Mouse (Mus musculus): ENCODE measurements around the gene Plxna4.

Gene Plxna4

DNA sequence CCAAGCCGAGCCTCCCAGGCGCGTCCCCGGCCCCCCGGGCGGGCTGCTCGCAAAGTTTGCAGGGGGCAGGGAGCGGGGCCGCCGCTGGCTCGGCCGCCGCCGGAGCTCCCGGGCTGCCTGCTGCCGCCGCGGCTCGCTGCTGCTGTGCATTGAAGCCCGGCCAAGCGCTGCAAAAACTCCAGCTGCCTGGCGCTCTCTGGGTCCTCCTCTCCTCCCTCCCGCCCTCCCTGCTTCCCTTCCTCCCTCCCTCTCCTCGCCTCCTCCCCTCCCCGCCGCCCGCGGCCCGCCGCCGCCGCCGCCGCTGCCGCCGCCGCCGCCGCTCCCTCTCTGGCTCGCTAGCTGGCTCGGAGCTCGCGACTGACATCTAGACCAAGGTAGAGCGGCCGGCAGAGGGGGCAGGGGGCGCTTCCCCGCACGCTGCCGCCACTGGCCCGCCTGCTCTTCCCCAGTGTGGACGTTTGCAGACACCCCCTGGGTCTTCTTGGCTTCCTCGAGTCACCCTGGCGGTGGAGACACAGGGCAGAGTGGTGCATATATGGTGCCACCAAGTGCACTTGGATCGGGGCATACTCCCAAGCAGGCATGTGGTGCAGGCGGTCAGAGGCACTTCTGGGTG is at the start of gene Plxna4:
TSS of gene Plxna4 (minus strand) at position 137 of the 616 bp plus-strand sequence.
- WGBS = under 1% methylated on average over 34 of the region's 55 CpGs

GRCm38 (mm10) chr6:32637568-32638183 is 49.7 kb upstream of the Plxna4 start:
- 56% methylated on average over 6 of the region's 6 CpGs for WGBS

DNA sequence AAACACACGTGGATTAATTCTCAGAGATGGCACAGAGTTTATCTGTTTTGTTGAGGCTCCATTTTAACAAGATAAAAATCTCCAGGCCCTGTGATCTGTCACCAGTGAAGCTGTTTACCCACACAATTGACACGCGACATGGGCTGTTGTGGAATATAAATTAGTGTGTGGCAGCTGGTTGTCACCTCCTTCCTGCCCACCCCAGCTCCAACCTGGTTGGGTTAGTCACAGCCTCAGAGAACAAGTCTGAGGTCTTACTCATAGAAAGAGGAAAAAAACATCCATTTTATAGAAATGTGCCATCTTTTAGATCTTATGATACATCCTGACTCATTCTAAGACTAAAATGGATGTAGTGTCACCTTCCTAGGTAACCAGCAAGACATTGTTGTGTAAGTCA is 18.8 kb upstream of the Plxna4 start:
- 59% methylated on average over 3 of the region's 3 CpGs for WGBS

- 52% methylated on average over 3 of the region's 3 CpGs for WGBS
Measured at GRCm38 (mm10) chr6:32605581-32605980, 17.6 kb upstream of the Plxna4 start.

- WGBS = 56% methylated on average over 4 of the region's 4 CpGs
Measured at GRCm38 (mm10) chr6:32604901-32605300, 16.9 kb upstream of the Plxna4 start.

GRCm38 (mm10) chr6:32602130-32602529 is 14.1 kb upstream of the Plxna4 start:
- 58% methylated on average over 2 of the region's 2 CpGs for WGBS

DNA sequence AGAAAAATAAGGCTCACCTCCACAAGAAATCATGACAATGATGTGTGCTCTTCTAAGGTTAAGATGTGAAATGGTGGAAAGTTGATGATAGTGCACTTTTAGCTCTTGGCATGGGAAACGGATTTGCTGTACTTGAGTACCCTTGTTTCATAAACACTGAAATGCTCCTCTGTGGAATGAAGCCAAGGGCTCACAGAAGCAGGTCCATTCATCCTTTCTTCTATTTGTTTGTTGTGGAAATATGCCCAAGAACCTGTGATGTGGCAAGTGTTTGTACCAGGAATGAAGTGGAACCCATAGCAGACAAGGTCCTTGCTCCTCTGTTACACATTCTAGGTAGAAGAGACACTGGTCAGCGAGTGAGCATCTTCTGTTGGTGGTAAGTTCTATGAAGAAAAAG is 13.3 kb upstream of the Plxna4 start:
- WGBS = 68% methylated on average over 2 of the region's 2 CpGs

DNA sequence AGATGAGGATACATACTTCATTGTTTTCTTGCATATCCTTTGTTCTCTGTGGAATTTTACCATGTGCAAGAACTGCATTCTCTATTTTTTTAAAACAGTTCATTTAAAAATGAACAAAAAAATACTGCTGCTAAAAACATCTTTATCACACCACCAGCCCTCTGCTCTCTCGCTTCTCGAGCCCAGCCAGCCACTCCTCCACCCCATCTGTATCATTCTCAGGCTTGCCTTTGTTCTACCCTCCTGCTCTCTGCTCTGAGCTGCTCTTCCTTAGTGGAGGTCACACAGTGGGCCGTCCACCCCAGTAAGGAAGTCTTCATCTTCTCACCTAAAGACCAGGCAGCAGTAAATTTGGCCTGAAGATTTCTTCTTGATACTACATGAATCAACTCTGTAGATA is 7.6 kb upstream of the Plxna4 start:
- WGBS = 37% methylated on average over 3 of the region's 3 CpGs

DNA sequence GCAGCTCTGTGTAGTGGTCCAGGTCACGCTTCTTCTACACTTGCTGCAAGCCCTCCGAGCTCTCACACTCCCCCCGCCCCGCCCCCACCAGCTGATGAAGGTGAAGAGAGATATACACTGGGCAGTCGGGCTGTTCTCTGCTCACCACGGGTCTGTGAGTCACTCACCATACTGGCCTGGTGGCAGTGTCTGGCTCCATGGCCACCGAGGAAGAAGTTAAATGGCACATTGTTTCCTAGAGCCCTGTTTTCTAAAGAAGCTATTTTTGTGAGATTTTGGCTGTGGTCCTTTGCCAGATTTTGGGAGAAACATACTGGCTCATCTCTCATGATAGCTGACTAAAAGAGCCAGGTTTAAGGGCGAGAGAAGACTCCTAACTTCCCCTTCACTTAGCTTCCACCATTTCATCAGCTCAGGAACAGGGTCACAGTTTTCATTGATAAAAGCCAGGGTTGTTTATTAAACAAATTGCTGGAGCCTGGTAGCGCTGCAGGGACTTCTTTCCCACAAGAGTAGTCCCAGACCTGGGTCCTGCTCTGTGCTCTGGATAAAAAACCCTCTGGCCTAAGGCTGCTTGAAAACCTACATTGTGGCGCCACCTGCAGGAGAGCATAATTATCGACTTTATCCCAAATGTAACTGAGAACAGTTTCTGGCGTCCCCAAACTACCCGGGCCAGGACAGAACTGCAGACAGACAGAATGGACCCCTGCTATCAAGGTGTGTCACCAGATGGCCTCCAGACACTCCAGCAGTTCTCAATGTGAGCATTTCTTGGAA is 3.2 kb upstream of the Plxna4 start:
- 32% methylated on average over 13 of the region's 13 CpGs for whole genome bisulfite sequencing

DNA sequence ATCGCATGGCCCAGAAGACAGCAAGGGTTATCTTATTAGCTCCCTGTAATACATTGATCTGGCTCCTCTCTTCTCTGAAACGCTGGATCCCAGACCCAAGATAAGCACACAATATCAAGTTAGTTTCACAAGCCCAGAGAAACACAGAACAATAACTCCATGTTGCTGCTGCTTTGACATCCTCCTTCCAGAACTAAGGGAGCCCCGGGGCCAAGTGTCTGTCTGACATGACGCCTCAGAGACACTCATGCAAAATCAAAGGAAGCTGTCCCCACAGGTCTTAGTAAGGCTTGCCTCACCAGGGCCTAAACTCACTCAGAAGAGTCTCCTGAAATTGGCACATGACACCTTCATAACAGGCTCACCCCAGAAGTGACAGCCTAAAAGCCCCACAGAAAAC is 1.6 kb upstream of the Plxna4 start:
- WGBS = 69% methylated on average over 4 of the region's 4 CpGs

- under 1% methylated on average over 79 of the region's 82 CpGs for WGBS
Measured at GRCm38 (mm10) chr6:32587136-32588009, 619 bp downstream of the Plxna4 start.

DNA sequence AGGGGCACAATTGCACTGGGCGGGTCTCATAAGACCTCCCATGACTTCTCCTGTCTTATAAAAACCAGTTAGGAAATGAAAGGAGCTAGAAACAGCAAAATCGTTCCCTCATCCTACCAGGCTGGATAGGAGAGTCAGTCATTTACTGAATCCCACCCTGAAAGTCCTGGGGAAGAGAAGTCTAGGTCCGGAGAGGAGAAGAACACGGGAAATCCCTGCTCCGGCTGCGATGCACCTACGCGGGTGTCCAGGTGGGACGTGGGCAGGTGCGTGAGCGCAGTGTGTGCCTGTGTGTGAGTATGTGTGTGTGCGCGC is 1.2 kb downstream of the Plxna4 start:
- under 1% methylated on average over 13 of the region's 13 CpGs for WGBS

GRCm38 (mm10) chr6:32586390-32586789 is 1.6 kb downstream of the Plxna4 start:
- 2% methylated on average over 13 of the region's 13 CpGs for WGBS

GRCm38 (mm10) chr6:32585211-32585610 is 2.8 kb downstream of the Plxna4 start:
- 42% methylated on average over 3 of the region's 3 CpGs for WGBS

- WGBS = 44% methylated on average over 5 of the region's 5 CpGs
Measured at GRCm38 (mm10) chr6:32584243-32584880, 3.6 kb downstream of the Plxna4 start.

DNA sequence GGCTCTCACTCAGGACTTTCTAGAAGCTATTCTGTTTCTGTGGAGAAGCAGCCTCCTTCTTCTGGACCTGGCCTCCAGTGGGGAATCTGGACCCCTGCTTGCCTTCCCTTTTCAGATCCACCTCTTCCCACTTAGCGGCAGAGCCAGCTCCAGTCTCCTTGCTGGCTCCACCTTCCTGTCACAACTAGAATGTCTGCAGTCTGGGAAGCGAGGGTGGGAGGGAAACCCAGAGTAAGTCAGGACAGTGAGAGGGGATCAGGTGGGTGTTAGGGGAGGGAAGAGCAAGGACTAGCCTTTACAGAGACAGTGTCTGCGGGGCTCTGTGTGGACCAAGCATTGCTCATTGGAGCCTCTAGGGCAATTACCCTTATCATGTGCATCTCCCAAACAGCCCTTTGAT is 4.4 kb downstream of the Plxna4 start:
- WGBS = 32% methylated on average over 3 of the region's 3 CpGs

DNA sequence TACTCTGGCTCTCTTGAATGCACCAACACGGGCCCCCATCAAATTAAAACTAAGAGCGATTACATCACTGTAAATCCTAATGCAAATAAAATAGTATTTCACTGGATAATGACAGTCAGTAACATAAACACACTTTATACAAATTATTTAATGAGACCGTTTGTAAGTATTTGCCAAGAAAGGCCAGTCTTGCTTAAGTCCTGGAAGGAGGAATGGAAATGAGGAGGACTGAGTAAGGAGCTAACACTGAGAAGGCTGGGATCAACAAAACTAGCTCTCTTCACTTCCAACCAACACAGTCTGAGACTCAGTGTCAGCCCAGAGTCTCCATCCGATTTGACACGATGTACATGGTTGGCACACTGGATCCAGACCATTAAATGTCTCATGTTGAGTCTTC is 16.5 kb downstream of the Plxna4 start:
- 72% methylated on average over 5 of the region's 5 CpGs for WGBS

DNA sequence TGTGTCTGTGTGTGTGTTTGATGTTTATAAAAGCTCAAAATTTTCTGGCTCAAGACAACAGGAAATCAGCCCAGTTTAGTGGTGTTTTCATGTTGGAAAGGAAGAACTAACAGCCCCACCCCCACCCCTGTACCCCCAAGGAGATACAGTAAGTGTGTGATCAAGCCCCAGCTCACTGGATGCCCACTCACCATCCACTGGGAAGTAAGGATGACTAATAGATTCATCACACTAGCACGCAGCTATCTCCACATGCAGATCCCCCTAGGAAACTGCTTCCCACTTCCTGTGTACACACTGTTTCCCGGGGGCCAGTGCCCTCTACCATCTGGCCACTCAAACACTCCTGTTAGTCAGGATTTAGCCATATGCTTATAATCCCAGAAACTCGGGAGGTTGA is 17.5 kb downstream of the Plxna4 start:
- 28% methylated on average over 3 of the region's 3 CpGs for WGBS

- WGBS = 62% methylated on average over 3 of the region's 3 CpGs
Measured at GRCm38 (mm10) chr6:32569919-32570318, 18.1 kb downstream of the Plxna4 start.

- 94% methylated on average over 1 of the region's 1 CpGs for WGBS
Measured at GRCm38 (mm10) chr6:32546915-32547314, 41.1 kb downstream of the Plxna4 start.

DNA sequence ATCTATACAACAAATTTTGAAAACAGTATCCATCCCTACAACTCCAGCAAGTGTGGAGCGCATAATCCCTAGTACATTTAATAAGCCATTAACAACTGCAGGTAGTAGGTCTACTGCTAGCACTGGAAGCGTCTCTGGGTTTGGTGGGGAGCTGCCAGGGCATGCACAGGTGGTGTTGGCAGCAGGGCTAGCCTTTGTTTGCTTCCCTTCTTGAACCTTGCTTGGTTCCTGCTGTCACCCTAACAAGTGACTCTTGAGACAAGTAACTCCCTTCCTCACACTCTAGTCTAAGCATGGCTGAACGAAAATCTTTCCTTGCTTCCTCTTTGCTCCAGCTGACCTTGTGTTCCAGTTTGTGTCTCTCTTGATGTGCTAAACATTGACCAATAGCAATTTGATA is 44.0 kb downstream of the Plxna4 start:
- WGBS = 83% methylated on average over 3 of the region's 3 CpGs

- WGBS = 93% methylated on average over 4 of the region's 4 CpGs
Measured at GRCm38 (mm10) chr6:32540155-32540554, 47.8 kb downstream of the Plxna4 start.
